ENCODE assay signal across 12 mouse cellular contexts in the genomic region with DNA sequence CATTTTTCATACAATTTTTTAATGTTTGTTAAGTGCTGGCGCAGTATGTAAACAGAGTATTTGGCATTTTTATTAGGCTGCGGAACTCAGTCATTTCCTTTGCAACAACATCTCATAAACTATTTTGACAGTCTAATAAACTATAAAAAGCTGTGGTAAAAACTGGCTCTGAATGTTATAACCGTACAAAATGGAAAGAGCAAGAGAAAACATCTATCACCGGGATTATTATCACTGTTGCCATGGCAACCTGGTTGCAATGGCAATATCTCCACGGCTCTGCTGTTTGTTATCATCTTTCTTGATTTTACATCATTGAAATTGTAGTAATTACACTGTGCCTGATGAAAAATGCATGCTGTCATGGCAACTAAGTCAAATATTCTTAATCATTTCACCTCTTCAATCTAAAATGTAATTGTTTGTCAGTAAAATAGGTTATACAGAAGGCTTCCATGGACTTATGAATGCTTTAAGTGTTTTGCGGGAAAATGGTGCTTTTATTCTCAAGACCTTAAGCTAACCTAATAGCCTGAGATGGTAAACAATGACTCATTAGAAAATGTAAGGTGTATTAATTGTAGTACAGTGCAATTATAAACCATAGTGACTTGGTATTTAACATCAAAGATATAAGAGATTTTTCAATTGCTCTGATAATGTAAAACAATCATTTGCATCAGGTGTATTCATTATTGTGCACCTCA.
DNase-seq lines count a peak whose midpoint lies in the region; ATAC-seq lines count a peak whose summit lies in the region.
"Had no signal": no experiment of that assay in that cellular context is flagged by ENCODE, and none has a peak within 500 bp of the region (broad histone marks: within the 10 kb centered on the region; RNA-seq: fewer than 3 reads in every experiment).

No protein-coding gene starts in this region.

- H3K9me3 ChIP-seq in midbrain, embryonic 12.5 days, result no peaks in the 10 kb centered on the region
- H3K9me3 ChIP-seq in midbrain, embryonic 10.5 days (replicated peaks), result no peaks in the 10 kb centered on the region
- no peaks in the 10 kb centered on the region for H3K9me3 ChIP-seq in hindbrain, embryonic 16.5 days (ENCODE audit: control insufficient read depth, low read length)
- H3K9me3 ChIP-seq in neural tube, embryonic 15.5 days (replicated peaks), result no peaks in the 10 kb centered on the region
- H3K9me3 ChIP-seq: embryonic facial prominence, embryonic 13.5 days; limb, embryonic 12.5 days had no signal

- no peak overlapping the region for H3K4me2 ChIP-seq in midbrain, embryonic 12.5 days (replicated peaks)
- H3K4me2 ChIP-seq in hindbrain, embryonic 16.5 days (ENCODE audit: low read length), result no peak overlapping the region
- no peak overlapping the region; the same call in 1 of the 2 replicates for H3K4me2 ChIP-seq in neural tube, embryonic 15.5 days
- H3K4me2 ChIP-seq: embryonic facial prominence, embryonic 13.5 days; limb, embryonic 12.5 days had no signal

- no peak overlapping the region for H3K4me3 ChIP-seq in midbrain, embryonic 12.5 days
- no peak overlapping the region for H3K4me3 ChIP-seq in midbrain, embryonic 10.5 days
- no peak overlapping the region for H3K4me3 ChIP-seq in hindbrain, embryonic 16.5 days (ENCODE audit: low read length)
- no peak overlapping the region for H3K4me3 ChIP-seq in neural tube, embryonic 15.5 days (replicated peaks)
- H3K4me3 ChIP-seq: embryonic facial prominence, embryonic 13.5 days; limb, embryonic 12.5 days had no signal

- no peaks in the 10 kb centered on the region for H3K4me1 ChIP-seq in midbrain, embryonic 12.5 days
- no peaks in the 10 kb centered on the region for H3K4me1 ChIP-seq in midbrain, embryonic 10.5 days
- no peaks in the 10 kb centered on the region for H3K4me1 ChIP-seq in hindbrain, embryonic 16.5 days (ENCODE audit: control insufficient read depth, insufficient read depth, low read depth, low read length)
- H3K4me1 ChIP-seq in neural tube, embryonic 15.5 days, result peaks cover 4% of the 10 kb centered on the region
- H3K4me1 ChIP-seq: embryonic facial prominence, embryonic 13.5 days; limb, embryonic 12.5 days had no signal

- DNase-seq in embryo, embryonic 11 days, result peak; percentile 35
- DNase-seq in embryo, embryonic 9.5 days (ENCODE audit: extremely low spot score), result no peak
- DNase-seq in midbrain, embryonic 10.5 days (ENCODE audit: low spot score), result no peak
- no peak for DNase-seq in gastrocnemius, postnatal 36 days
- DNase-seq in gastrocnemius, adult 8-10 months (ENCODE audit: low spot score in 2 of 2), result no peak
- DNase-seq: gastrocnemius, postnatal 25 days had no signal

- H3K27ac ChIP-seq in midbrain, embryonic 12.5 days (replicated peaks), result no peak overlapping the region
- no peak overlapping the region for H3K27ac ChIP-seq in midbrain, embryonic 10.5 days (replicated peaks)
- H3K27ac ChIP-seq in hindbrain, embryonic 16.5 days (ENCODE audit: low read depth, low read length), result no peak overlapping the region
- no peak overlapping the region for H3K27ac ChIP-seq in neural tube, embryonic 15.5 days (replicated peaks)
- H3K27ac ChIP-seq: embryonic facial prominence, embryonic 13.5 days; limb, embryonic 12.5 days had no signal

- H3K9ac ChIP-seq in midbrain, embryonic 12.5 days (replicated peaks), result no peak overlapping the region
- H3K9ac ChIP-seq in hindbrain, embryonic 16.5 days (ENCODE audit: low read depth, low read length), result no peak overlapping the region
- no peak overlapping the region for H3K9ac ChIP-seq in neural tube, embryonic 15.5 days (replicated peaks)
- H3K9ac ChIP-seq: embryonic facial prominence, embryonic 13.5 days; limb, embryonic 12.5 days had no signal

- WGBS in midbrain, embryonic 12.5 days, result 71% methylated on average over 6 of the region's 6 CpGs
- 90% methylated on average over 6 of the region's 6 CpGs for WGBS in midbrain, embryonic 10.5 days
- 47% methylated on average over 6 of the region's 6 CpGs for WGBS in hindbrain, embryonic 16.5 days
- WGBS in neural tube, embryonic 15.5 days, result 32% methylated on average over 6 of the region's 6 CpGs

- 0 out of 2 replicates have a peak, but pooled peaks have one; percentile 34 for ATAC-seq in midbrain, embryonic 12.5 days (ENCODE audit: low FRiP score, low read depth)
- peak; percentile 88 for ATAC-seq in hindbrain, embryonic 16.5 days
- peak; percentile 89 for ATAC-seq in neural tube, embryonic 15.5 days (ENCODE audit: low FRiP score)
- ATAC-seq: Patski had no signal

- intact Hi-C loops in gastrocnemius, postnatal 36 days (cut with DNase I), result no loop called here

- H3K27me3 ChIP-seq in midbrain, embryonic 12.5 days, result no peaks in the 10 kb centered on the region
- H3K27me3 ChIP-seq in midbrain, embryonic 10.5 days (ENCODE audit: low read depth, poor library complexity, severe bottlenecking), result no peaks in the 10 kb centered on the region
- no peaks in the 10 kb centered on the region for H3K27me3 ChIP-seq in hindbrain, embryonic 16.5 days (replicated peaks; ENCODE audit: control insufficient read depth, insufficient read depth, low read length)
- no peaks in the 10 kb centered on the region for H3K27me3 ChIP-seq in neural tube, embryonic 15.5 days (replicated peaks)
- H3K27me3 ChIP-seq: embryonic facial prominence, embryonic 13.5 days; limb, embryonic 12.5 days; Patski had no signal

- H3K36me3 ChIP-seq in midbrain, embryonic 12.5 days, result no peaks in the 10 kb centered on the region
- H3K36me3 ChIP-seq in midbrain, embryonic 10.5 days, result no peaks in the 10 kb centered on the region
- no peaks in the 10 kb centered on the region for H3K36me3 ChIP-seq in hindbrain, embryonic 16.5 days (ENCODE audit: control insufficient read depth, insufficient read depth, low read length)
- H3K36me3 ChIP-seq in neural tube, embryonic 15.5 days, result no peaks in the 10 kb centered on the region
- H3K36me3 ChIP-seq: embryonic facial prominence, embryonic 13.5 days; limb, embryonic 12.5 days had no signal

Comparison
In these comparisons a context has a peak if more than half of its experiments do, and no peak if none do; other contexts are left out.
1. ATAC-seq: peak in every context shown above with its lines; median percentile 89 in neural tube, embryonic 15.5 days; 88 in hindbrain, embryonic 16.5 days; 34 in midbrain, embryonic 12.5 days.